Mouse (Mus musculus): ENCODE measurements around the gene Tmem175.
A peak's percentile ranks its signal among the peaks of the same experiment; 100 is the strongest.

Tmem175 gene

DNA sequence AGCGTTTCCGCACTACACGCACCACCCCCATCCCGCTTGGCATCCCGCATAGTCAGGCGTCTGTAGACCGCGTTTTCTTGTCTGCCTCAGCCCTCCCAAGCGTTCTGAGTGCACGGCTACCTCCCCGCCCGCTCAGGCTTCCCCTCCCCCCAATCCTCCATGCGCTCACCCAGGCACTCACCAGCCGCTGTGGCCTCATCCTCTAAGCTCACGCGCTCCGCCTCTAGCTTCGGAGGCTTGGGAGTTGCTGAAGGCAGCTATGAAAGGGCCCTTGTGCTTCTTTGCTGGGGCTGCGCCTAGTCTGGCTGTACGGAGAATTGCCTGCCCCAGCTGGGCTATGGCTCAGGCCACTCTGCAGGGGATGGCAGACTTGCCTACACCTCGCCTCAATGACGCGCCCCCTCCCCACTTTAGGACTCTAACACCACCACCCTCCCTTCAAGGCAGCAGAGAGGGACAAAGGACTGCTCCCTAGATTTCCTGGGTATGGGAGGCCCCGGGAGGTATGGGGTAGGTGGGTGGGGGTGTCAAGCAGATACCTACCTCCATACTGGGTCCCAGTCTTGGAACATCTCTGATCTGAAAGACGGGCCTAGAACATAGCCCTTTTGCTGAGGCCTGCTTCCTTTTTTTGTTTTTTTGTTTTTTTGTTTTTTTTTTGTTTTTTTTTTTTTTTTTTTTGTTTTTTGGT lies 48.2 kb downstream of the Tmem175 start:
- DNase-seq (ENCODE audit: low spot score in 2 of 2), result peak; percentile 79 to 85

DNA sequence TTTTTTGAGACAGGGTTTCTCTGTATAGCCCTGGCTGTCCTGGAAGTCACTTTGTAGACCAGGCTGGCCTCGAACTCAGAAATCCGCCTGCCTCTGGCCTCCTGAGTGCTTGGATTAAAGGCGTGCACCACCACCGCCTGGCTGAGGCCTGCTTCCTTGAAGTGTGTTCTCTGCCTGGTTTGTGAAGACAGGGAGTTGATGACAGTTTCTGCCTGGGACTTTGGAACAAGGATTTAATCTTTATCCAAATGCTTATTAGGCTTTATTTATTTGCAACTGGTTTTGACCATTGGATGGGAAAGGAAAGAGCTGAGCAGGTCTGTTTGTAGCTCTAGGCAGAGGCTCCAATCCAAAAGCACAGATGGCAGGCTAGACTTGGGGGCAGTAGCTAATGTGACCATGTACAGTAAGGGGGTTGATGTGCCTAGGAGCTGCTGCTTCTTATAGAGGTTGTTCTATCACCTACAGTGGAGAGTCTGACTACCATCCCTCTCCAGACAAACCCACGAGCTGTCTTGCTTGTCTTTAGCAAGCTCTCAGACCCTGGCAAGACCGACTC lies 48.8 kb downstream of the Tmem175 start:
- no peak for DNase-seq (ENCODE audit: low spot score in 2 of 2)

DNA sequence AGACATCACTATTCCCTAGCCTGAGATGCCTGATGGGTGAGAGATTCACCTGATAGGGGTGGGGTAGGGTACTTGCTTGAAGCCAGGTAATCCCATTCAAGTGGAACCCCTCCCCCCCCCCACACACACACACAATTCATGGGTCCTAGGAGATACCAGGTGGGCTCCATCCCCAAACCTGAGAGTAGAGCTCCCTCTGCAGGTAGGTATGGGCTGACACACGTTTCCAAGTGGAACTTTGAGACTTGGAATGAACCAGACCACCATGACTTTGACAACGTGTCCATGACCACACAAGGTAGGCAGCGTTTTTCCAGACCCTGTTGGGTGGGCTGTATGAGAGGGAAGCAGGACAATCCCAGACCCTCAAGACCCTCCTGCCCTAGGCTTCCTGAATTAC lies 50.3 kb downstream of the Tmem175 start:
- DNase-seq (ENCODE audit: low spot score in 2 of 2), result no peak

DNA sequence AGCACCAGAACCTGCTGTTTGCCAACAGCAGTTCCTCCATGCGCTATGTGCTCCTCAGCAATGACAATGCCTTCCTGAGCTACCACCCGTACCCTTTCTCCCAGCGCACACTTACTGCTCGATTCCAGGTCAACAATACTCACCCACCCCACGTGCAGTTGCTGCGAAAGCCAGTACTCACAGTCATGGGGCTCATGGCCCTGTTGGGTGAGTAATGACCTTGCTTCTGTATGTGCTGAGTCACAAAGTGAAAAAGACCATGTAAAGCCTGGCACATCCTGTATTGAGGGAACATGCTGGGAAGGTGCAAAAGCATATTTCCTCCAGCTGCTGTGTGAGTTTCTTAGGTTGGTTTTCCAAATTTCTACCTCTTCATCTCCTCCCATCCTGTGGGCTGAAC lies 51.3 kb downstream of the Tmem175 start:
- DNase-seq (ENCODE audit: low spot score in 2 of 2), result no peak

DNA sequence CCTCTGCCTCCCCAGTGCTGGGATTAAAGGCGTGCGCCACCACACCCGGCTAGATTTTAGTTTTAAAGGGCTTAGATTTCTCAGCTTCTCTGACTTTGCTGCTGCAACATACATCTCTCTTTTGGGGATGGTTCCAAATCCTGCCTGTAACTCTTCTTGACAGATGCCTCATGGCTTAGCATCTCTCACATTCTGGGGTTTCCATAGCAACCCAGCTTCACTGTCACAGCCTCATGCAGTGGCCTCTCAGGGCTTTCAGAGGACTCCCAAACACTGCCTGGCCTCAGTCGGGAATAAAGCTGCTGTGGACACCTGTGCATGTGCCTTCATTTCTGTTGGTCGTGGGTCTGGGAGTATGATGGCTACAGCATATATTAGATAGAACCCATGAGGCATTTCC lies 59.5 kb downstream of the Tmem175 start:
- DNase-seq (ENCODE audit: low spot score in 2 of 2), result no peak

DNA sequence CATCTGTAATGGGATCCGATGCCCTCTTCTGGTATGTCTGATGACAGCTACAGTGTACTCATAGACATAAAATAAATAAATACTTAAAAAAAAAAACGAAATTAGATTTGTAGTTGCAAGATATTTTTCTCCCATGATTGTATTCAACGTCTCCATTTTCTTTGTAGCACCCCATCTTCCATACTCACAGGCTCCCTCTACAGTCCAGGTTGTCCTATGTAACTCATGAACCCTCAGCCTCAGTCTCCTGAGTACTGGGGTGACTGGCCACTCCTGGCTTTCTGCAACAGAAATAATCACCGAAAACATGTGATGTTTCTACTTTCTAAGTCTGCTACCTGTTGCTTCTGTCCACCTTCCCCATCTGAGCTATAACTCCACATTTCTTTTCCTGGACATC lies 61.6 kb downstream of the Tmem175 start:
- DNase-seq (ENCODE audit: low spot score in 2 of 2), result no peak

DNA sequence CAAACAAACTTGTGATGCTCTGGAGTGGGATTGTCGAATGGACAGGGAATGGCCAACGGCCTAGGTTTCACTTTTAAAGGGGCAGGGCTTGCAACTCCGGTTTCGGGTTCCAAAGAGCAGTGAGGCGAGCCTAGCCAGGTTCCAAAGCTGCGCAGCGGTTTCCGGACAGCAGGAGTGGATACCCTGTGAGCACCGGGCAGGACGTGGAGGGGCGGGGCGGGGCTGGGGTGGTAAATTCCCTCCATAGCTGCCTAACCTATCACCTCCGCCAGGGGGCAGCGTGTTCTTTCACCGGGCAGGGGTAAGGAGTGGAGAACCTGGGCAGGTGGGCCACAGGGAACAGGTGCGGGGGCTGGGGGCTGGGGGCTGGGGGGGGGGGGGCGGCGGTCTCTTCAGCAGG lies 62.7 kb downstream of the Tmem175 start, which contains the start of gene Fgfrl1:
Gene Fgfrl1 (plus strand): TSS at position 112 of the 400 bp plus-strand sequence.
- no peak for DNase-seq (ENCODE audit: low spot score in 2 of 2)

DNA sequence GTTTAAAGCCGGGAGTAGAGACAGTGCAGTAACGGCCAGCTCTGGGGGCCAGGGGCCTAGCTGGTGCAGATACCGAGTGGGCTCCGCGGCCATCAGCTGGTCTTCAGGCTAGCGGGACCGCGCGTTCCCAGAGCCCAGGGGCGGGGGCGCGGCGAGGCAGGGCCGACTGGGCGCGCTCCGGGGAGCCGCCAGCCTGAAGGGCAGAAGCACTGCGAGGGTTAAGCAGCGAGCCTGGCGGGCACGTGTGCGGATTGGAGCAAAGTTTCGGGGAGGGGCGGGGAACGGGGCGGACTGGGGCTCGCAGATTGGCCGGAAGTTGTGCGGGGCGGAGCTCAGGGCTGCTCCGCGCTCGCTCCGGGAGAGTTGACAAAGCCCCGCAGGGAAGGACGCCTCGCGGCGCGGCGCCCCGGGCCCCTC lies 64.3 kb downstream of the Tmem175 start:
- peak; percentile 64 to 77 for DNase-seq (ENCODE audit: low spot score in 2 of 2)

DNA sequence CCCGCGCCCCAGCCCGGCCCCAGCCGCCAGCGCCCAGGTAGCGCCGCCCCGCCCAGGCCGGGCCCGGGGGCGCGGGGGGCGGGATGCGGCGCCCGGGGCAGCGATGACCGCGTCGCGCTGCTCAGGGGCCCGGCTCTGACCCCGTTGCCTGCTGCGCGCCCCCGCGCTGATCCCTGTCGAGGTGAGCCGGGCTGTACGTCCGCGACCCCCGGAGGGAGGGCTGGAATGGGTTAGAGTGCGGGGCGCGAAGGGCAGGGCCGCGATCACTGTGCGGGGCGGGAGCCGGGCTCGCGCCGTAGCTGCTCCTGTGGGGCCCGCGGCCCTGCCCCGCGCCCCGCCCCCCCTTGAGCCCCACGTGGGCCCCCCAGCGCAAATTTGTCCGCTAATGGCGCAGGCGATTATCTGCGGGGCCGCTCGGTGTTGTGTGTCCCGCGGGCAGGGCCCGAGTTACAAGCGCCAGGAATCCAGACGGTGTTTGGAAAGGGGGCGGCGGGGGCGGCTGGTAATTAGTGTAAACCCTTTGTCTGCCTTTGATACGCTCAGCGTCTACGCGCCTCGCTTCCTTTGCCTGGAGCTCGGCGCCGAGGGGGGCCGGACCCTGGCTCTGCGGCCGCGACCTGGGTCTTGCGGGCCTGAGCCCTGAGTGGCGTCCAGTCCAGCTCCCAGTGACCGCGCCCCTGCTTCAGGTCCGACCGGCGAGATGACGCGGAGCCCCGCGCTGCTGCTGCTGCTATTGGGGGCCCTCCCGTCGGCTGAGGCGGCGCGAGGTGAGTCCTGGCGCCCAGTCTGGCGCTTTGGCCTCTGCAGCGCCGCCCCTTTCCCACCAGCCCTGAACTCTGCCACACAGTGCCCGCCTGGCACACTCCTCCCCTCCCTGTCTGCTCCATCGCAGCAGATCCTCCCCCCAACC lies 65.0 kb downstream of the Tmem175 start:
- DNase-seq (ENCODE audit: low spot score in 2 of 2), result peak in 1 of 2 experiments; percentile 34

DNA sequence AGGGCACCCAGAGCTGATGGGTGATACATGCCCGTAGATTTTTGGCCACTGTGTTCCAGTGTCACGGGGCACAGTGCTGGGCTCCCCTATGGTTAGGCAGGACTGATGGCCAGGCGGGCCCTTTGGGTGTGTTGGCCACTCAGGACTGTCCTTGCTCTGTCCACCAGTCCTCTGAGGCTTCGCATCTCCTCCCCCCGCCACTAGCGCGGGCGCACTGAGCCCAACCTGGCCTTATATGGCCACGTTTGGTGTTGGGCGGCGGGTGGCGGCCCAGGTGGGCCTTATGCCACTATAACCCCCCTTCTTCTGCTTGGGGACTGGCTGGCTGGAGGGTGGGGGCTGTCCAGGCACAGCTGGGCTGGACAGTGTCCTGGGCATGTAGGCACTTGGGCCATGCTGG lies 66.3 kb downstream of the Tmem175 start:
- no peak for DNase-seq (ENCODE audit: low spot score in 2 of 2)

DNA sequence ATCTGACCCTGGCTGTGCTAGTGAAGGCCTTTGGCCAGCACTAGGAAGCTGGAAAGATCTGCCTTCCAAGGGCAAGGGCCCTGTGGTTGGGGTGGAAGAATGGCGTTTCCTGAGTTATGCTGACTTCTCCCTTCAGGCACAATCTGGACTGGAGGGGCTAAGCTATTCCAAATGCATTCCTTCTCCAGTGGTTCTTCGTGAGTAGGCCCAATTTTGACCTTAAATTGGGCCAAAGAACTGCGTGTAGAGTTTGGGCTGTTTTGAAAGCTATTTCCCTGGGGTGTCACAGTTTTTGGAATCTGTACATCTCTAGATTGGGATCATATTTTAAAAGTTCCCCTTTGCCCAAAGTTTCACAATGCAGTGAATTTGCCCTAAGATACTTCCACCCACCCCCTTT lies 67.0 kb downstream of the Tmem175 start:
- no peak for DNase-seq (ENCODE audit: low spot score in 2 of 2)

DNA sequence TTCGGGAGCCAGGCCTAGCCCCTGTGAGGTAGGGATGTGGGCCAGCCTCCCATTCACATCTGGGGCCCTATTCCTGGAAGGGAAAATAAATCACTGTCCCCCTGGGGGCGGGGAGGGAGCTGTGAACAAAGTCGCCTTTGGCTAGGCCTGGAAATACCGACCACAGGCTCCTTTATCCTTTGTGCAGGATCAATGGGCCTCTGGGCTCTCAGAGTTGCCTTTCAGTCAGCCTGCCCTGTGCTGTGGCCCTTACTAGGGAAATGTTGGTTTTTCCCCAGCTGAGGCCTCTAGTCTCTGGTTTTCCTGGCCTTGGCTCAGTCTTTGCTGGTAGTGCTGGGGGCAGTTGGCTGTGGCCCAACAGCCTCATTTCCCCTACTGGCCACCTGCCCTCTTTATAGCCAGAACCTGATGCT lies 67.8 kb downstream of the Tmem175 start:
- peak; percentile 60 to 63 for DNase-seq (ENCODE audit: low spot score in 2 of 2)

Measured in frontal cortex, postnatal 10 days (tissue).